Mouse (Mus musculus): ENCODE results near the gene Myf5.

DNA sequence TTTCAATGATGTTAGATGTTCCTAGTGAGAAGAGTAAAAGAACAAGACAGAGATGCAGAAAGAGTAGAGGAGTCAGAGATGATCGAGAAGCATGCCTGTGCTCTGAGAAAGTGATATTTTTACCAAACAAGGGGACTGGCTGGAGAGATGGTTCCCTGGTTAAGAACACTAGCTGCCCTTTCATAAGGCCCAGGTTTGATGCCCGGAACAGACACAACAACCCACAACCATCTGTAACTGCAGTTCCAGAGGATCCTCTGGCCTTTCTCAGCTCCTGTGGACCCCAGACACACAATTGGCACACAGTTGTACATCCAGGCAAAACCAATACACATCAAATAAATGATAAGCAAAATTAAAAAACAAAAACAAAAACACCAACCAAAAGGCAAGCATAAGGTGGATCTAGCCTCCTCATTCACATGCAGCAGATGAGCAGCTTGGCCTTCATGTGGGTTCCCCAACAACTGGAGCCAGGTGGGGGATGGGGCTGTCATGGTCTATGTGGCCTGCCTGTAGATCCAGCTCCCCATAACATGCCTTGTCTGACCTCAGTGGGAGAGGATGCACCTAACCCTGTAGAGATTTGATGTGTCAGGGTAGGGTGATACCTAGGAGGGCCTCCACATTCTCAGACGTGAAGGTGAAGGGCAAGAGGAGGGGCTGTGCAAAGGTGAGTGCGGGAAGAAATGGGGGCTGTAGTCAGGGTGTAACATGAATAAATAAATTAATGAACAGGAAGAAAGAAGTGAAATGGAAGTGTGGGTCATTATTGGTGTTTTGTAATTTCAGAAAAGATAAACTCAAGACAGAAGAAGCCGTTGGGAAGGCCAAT is 36.2 kb downstream of the Myf5 start:
- no peak for TF ChIP-seq CTCF (IDR thresholded peaks at IDR 0.05)
- no peak for TF ChIP-seq EP300 (IDR thresholded peaks at IDR 0.05)
